Mouse (Mus musculus) liver, adult (tissue): Measurements from ENCODE around the gene Gm47289.
A peak's percentile ranks its signal among the peaks of the same experiment; 100 is the strongest.

ENCODE experiments used
- GATA4 ChIP-seq: IDR thresholded peaks from 2 replicates; pipeline ENCODE4 v1.6.1; 2014; ENCODE audit warnings: mild to moderate bottlenecking, low read length; ENCODE audit not compliant: insufficient replicate concordance

Gene Gm47289

DNA sequence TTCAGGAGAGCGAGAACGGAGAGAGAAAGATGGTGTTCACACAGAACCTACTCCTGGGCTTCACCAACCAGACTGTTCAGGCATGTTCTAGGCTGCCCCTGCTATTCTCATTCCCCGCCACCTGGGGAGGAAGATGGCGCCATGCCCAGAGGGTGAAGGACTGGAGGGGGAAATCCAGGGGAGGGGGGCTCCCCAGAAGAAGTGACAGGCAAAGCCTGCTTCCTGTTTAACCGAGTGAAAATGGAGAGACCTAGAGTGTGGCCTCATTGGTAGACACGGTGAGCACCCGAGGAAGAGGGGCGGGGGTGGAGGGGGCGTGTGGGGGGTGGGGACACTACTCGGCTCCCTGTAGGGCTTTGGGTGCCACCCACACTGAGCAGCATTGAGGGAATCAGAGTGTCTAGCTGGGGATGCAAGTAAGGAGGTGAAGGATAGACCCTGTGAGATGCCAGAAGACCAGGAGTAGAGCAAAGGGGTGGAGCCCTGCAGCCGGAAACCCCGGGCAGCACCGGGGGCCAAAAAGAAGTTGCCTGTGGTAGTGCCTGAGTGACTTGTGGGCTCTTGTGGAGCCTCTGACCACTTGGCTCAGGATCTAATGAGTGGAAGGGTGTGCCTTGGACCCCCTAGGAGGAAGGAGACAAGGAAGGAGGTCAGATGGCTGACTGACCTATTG lies 12.7 kb upstream of the Gm47289 start:
- TF ChIP-seq GATA4: no peak

DNA sequence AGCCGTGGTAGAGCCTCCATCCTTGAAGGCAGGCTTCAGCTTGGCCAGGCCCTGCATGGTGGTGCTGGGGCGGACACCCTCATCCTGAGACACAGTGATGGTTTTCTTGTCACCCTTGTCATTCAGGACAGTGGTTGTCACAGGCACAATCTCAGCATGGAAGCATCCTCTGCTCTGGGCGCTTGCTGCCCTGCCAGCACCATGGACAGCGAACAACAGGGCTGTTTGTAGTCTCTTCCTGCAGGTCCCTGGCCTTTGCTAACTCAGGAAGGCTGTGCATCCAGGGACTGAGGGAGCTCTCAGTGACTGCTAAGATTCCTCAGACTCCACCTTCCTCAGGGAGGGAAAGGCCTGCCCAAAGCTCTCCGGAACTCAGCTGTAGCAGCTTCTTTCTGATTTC lies 9.4 kb upstream of the Gm47289 start:
- no peak for TF ChIP-seq GATA4

DNA sequence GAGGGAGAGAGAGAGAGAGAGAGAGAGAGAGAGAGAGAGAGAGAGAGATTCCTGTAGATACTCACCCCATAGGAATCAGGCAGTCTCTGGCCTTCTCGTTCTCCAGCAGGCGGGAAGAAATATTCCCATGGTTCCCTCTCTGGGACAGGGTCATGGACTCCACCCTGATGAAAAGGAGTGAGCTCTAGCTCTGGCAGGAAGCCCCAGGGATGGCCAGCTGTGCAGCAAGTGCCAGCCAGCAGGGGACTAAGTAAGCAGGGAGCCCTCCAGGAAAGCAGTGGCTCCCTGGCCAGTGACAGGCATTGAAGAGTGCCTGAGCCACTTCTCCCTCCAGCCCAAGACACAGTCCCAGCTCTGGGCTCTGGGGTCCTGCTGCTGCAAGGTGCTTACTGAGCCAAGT lies 7.2 kb upstream of the Gm47289 start:
- no peak for TF ChIP-seq GATA4

DNA sequence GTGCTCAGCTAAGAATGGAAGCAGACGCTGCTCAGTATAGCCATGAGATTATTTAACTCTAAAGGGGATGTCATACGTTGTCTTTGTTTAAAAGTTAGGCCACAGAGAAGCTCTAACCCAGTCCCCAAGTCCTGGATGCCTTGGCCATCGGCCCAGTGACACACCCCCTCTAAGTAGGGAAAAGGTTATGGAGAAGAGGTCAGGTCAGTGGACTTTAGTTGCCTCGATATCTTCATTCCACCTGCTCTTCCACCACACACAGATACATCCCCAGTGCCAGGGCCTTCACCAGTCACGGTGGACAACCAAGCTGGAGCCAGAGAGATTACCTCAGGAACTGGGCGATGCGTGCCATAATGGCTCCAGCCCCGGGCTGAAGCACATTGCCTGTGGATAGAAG lies 3.5 kb upstream of the Gm47289 start:
- TF ChIP-seq GATA4: 0 out of 2 replicates have a peak, but pooled peaks have one; percentile 8

DNA sequence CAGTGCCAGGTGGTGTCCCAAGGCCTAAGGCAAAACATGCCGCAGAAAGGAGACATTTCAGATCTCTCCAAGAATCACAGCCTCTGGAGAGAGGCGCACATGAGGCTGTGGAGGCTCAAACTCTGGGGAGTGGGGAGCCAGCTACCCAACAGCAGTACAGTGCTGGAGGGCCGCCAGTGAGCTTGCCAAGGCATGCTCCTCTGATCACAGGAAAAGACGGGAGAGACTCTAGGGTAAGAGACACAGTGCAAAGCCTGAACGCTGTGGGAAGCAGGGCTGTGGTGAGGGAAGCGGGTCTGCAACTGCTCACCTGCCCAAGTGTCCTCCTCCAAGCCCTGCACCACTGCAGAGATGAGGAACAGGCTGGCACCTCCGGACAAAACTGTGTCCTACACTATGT lies 3.1 kb upstream of the Gm47289 start:
- TF ChIP-seq GATA4: no peak

DNA sequence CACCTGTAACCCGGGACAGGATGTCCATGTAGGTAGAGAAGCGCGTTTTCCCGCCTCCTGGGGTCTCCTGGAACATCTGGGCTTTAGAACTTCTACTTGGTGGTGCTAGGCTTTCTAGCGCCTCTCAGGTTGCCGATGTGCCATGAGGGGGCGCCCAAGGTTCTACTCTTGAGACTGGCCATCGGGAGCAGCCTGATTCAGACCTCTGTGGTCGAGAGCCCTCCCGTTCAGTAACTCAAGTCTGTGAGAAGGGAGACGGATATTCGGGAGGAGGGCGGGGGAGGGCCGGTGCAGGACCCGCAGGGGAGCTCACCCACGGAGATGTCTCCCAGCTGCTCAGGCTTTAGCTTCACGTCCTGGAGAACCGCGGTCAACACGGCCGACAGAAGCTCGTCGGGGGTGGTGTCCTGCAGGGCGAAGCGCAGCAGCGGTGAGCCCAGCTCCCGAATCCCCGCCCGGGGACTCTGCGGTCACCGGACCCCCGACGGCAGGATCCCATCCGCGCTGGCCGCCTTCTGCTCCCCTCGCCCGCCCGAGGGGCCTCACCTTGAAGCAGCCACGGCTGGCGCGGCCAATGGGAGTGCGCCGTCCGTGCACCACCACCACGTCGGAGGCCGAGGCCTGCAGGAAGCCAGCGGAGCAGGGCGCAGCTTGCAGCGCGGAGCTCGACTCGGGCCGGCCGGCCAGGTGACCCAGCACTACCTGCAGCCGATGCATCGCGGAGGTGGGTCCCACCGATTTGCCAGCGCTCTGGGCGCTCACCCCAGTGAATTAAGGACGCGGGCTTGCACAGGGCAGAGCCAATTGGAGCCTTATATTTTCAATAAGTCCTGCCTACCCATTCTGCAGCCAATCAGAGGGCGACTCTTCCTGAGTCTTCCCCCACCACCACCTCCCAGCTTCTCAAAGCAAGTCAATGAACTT lies 2.4 kb upstream of the Gm47289 start, which contains the start of gene Acaa1b:
Acaa1b (minus strand) TSS at position 816 of the 924 bp plus-strand sequence.
- no peak for TF ChIP-seq GATA4

DNA sequence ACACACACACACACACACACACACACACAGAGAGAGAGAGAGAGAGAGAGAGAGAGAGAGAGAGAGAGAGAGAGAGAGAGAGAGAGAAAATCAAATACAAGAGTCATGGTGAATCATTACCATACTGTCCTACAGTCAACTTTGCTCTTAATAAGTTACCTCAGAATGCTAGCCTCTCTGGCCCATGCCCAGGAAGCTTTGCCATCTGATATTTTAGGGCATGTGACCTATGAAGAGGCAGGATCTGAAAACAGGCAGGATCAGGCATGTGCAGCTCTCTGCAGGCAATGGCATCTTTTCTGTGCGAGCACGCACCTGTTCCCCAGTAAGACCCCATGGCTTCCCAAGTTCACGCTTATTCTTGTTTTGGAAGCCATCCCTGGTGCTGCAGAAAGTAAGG lies 1.7 kb downstream of the Gm47289 start:
- TF ChIP-seq GATA4: peak; percentile 50; the same call in 1 of the 2 replicates

DNA sequence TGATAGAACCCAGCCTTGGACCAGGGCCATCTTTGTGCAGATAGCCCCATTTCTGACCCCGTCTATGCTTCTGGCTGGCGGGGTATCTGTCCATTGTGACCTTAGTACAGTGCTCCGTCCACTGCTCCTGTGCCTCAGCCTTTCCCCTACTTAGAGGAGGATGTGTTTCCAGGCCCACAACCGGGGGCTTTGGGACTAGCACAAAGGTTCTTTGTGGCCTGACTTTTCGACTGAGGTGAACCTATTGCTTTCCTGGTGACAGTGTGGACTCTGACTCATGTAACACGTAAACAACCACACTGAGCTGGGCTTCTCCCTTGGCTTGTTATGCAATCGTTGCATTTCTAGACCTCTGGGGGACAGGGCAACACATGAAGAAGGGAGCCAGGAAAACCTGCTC lies 5.8 kb downstream of the Gm47289 start:
- TF ChIP-seq GATA4: no peak

DNA sequence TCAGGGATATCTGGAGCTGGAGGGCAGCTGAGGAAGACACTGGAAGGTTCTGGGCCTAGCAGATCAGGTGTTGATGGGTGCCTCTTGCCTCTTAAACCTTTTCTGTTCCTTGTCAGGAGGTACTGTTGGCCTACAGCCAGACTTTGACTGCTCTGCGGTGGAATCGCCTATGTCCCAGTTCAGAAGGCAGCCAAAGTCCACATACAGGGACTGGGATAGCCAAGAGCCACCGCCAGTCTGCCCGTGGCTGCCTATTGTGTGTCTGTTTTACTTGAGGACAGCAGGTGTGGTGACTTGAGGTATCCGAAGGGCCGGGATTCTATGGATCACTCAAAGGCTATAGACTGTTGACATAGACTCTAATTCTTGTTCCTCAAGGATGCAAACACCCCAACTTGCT lies 6.6 kb downstream of the Gm47289 start:
- TF ChIP-seq GATA4: no peak

DNA sequence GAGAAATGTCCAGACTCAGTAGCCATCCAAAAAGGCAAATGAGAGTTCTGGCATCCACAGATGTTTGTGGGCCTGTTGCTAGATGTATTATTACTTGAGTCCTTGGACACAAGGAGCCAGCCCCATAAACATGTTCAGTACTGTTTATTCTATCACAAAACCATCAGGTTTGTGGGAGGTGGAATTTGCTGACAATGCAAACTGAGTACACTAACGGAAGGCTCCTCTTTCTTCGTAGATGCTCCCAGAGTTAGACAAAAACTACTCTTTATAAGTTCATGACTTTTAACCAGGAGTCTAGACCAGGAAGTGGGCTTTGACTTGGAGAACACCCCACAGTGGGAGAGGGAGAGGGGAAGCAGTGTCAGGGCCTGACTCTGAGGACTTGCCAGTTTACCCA lies 8.6 kb downstream of the Gm47289 start:
- no peak for TF ChIP-seq GATA4

DNA sequence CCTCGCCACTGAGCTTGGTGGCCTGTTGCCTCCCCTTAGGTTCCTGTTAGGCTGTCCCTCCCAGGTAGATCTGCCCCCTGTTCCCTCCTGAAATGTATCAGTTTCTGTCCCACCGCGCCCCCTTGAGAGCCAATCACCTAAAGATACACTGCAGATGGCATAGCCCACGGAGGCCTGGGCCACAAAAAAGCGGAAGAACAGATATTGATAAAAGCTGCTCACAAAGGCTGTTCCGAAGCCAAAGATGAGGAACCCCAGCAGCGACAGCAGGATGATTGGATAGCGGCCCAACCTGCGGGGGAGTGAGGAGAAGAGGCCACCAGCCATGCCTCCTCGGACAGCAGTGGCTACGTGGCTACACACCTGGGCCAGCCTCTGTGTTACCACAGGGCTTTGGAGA lies 20.3 kb downstream of the Gm47289 start:
- no peak for TF ChIP-seq GATA4

DNA sequence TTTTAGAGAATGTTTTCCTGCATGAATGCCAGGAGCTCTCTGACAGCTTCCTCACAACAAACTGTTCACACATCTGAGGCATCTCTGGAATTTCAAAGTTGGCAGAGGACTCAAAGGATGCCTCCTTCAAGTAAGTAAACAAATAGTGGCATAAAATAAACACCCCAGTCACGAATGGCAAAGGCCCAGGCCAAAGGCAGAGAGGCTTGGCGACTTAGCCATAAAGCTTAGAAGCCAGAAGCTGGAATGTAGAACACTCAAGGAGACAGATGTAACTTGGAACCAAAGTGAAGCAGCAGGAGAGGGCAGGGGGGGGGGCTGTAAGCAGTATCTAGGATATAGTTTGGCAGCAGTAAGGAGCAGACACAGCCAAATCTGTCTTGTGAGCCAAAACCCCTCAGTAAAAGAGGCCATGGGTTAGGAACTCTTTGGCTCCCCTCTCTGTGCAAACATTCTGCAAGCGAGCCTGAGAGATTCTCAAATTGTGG lies 22.3 kb downstream of the Gm47289 start:
- no peak for TF ChIP-seq GATA4

DNA sequence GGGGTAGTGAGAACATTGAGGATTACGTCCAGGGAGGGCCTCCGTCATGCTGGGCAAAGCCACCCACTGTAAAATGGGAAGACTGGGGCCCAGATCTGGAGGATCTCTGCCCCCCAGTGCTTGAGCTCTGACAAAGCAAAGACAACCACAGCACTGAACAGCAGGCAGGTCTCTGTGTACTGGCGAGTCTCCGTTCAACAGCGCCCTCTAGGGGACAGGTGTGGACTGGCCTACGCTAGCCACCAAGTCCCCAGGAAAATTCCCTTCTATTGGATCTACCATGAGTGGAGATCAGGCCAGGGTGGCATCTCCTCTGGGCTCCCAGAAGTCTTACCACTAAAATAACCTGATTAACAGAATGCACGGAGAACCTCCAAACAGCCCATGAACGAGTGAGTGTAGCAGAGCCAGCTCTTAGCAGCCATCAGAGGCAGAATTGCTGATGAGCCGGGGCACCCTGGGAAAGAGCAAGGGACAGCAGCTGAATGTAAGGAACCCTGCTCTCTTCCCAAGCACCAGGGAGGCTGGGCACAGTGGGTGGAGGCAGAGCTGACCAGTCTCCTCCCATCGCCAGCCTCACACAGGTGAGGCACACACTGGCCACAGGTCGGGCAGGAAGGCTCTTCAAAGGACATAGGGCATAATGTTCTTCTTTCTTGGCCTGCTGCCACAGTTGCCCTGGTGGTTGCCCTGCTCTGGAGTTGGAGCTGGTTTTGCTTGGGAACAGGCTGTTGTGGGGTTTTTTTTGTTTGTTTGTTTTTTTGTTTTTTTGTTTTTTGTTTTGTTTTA lies 33.4 kb downstream of the Gm47289 start:
- no peak for TF ChIP-seq GATA4

DNA sequence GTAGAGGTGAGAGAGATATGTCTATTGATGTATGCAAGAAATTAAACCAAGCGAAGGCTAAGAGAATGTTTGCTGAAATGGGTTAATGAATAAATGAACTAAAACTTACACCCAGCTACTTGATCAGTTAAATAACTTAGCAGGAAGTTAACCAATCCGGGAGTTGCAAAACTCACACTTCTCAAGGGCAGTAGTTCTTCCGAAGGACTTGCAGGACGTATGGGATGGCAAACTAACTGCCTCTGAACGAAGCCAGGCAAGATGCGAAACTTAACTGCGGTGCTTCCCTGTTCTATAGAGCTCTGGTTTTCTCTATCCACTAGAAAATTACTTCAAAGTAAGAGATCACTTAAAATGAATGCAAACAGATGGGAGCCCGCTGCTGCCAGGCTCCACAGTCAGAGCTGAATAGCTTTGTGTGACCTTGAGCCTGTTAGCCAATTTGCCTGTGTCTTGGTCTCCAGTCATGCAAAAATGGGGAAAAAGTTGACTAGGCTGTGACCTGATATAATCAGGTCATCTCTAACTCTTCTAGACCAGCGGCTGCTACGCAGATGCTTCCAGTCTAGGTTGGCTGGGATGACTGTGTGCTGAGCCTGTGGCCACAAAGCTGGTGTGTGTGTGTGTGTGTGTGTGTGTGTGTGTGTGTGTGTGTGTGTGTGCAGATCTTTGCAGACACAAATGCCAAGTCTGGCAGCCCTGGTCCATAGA lies 40.3 kb downstream of the Gm47289 start:
- TF ChIP-seq GATA4: no peak

DNA sequence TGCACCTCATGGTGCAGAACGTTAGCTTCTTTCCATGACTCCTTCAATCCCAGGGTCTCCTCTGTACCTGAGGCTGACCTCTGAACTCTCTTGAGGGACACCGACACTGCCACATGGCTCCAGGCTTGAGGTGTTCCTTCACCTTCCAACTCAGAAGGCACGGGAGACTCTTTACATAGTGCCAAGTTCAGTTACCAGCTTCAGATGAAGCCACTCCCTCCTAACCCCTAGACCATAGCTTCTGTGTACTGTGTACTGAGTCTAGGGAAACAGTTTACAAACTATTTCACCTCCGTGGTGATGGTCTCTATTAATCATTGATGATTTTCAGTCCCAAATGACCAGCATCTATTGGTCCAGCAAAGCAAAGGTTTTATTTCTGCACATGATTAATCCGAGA lies 42.7 kb downstream of the Gm47289 start:
- no peak for TF ChIP-seq GATA4
